Mouse (Mus musculus): ENCODE measurements around the gene Gbx1. TPM values are rescaled to one million over a fixed set of nuclear protein-coding genes. Genes with fewer than 3 reads are reported as not detected.

Gene Gbx1
- polyA plus RNA-seq, 1 experiment from 2014 or later: 0.06 TPM

DNA sequence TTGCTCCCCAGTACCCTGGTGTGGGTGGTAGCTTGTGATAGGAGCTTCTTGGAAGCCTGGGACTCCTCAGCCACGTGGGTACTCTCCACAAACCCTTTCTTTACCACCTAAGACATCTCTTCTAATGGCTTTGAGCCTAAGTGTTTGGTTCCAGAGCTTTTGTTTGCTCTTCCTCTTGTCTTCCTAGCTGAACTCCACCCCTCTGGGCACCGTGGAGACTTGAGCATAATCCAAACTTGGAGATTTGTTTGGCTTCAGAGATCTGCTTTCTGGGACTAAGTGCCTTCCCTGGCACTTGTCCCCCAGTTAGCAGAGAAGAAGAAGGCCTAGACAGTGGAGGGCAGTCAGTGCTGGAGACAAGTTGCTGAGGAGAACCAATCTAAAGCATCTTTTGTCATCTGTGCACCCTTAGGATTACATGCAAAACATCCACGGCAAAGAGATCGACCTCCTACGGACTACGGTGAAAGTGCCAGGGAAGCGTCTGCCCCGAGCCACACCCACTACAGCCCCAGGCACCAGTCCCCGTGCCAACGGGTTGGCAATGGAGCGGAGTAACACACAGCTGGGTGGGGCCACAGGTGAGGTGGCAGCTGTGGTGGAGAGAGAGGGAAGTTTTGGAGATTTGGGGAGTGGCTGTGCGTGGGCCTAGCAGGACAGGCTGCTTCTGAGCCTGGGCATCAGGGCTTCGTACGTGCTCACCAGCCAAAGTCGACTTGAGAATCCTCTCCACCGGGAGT is 34.3 kb downstream of the Gbx1 start:
- Histone ChIP-seq H3K27me3 (no peaks in the 10 kb centered on the region), H3K27ac (no peak overlapping the region), H3K9me3 (no peaks in the 10 kb centered on the region), H3K4me3 (no peak overlapping the region), H3K9ac (no peak overlapping the region), H3K4me2 (no peak overlapping the region), H3K36me3 (peaks cover 100% of the 10 kb centered on the region), H3K4me1 (no peaks in the 10 kb centered on the region)
- no peak for ATAC-seq (ENCODE audit: insufficient number of reproducible peaks, low FRiP score, low TSS enrichment, low read depth)
- 77% methylated on average over 16 of the region's 16 CpGs for WGBS

DNA sequence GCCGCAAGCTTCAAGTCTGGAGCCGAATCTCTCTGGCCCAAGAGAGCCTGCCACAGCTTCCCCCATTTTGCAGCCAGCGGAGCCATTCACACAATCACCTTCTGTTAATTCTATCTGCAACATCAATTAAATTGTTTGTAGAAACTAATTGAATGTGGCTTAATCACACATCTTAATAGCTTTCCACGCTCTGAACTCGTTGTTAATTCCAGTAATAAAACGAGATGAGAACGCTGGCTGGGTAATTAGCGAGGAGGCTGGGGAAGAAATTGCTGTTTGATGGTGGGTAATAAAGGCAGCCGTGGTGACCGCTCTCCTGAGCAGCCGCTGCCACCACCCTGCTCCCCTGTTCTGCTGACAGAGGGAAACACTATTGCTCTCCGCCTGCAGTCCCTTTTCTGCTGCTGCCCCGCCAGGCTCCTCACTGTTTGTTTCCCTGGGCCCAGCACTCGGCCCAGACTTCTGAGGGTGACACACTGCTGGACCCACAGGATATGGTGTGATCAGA is 36.5 kb downstream of the Gbx1 start:
- Histone ChIP-seq H3K36me3 (peaks cover 98% of the 10 kb centered on the region), H3K4me2 (no peak overlapping the region), H3K9ac (no peak overlapping the region), H3K9me3 (no peaks in the 10 kb centered on the region), H3K27me3 (no peaks in the 10 kb centered on the region), H3K27ac (no peak overlapping the region), H3K4me3 (no peak overlapping the region), H3K4me1 (peaks cover 8% of the 10 kb centered on the region)
- no peak for ATAC-seq (ENCODE audit: insufficient number of reproducible peaks, low FRiP score, low TSS enrichment, low read depth)
- 43% methylated on average over 14 of the region's 14 CpGs for WGBS

DNA sequence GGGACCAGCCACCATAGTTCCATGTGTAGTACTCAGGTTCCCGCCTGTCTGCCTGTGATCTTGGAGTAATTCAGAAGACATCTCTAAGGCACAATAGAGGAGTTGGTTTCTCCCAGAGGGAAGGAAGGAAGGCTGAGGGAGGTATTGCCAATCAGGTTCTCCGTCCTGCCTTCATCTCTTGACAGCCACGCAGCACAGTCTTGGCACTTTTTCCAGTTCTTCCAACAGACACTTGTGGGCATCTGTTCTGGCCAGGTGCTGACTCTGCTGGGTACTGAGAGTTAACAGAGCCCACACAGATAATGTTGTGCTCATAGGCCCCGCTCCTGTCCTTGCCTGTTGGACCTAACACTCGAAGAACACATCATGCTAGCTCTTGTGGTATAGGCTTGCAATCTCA is 40.3 kb downstream of the Gbx1 start:
- Histone ChIP-seq H3K27me3 (no peaks in the 10 kb centered on the region), H3K4me1 (peaks cover 23% of the 10 kb centered on the region), H3K36me3 (peaks cover 89% of the 10 kb centered on the region), H3K27ac (no peak overlapping the region), H3K9ac (no peak overlapping the region), H3K9me3 (no peaks in the 10 kb centered on the region), H3K4me2 (no peak overlapping the region), H3K4me3 (no peak overlapping the region)
- WGBS: 88% methylated on average over 5 of the region's 5 CpGs
- no peak for ATAC-seq (ENCODE audit: insufficient number of reproducible peaks, low FRiP score, low TSS enrichment, low read depth)

DNA sequence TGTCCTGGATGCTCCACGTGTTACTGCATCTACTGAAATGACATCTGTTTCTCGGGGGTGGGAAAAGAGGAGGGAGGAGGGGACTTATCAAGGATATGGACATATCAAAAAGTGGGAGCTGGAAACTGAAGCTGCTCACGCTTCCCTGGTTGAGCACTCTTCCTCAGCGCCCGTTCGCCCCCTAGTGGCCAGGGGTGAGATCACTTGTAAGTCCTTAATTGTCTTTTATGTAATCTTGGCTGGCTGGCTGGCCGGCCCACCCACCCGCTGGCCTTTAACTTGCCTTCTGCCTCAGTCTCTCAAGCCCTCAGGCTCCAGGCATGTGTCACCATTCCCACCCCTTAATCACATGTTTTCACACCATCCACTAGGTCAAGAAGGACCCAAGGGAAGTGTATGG is 40.9 kb downstream of the Gbx1 start:
- Histone ChIP-seq H3K27ac (no peak overlapping the region), H3K4me2 (no peak overlapping the region), H3K36me3 (peaks cover 89% of the 10 kb centered on the region), H3K27me3 (no peaks in the 10 kb centered on the region), H3K4me3 (no peak overlapping the region), H3K9me3 (no peaks in the 10 kb centered on the region), H3K4me1 (peaks cover 23% of the 10 kb centered on the region), H3K9ac (no peak overlapping the region)
- 4% methylated on average over 8 of the region's 8 CpGs for WGBS
- ATAC-seq (ENCODE audit: insufficient number of reproducible peaks, low FRiP score, low TSS enrichment, low read depth): no peak

DNA sequence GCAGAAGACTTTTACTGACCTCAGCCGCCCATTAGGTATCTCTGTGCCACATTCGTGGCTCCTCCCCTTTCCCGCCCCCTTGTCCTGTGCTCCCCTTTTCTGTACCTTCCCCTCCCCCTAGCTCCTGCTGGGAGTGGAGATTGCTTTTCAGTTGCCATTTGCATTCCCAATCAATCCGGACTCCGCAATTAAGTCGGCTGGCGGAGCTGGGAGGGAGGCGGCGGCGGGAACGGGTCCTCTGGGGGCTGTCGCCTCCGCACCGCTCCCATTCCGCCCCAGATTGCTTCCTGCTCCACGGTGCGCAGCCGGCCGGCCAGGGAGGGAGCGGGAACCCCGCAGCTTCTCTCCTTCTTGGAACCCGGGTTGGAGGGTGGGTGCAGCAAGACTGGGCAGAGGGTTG is 42.0 kb downstream of the Gbx1 start:
- no peaks in the 10 kb centered on the region for H3K9me3 ChIP-seq
- H3K27me3 ChIP-seq: no peaks in the 10 kb centered on the region
- peaks cover 89% of the 10 kb centered on the region for H3K36me3 ChIP-seq
- WGBS: 38% methylated on average over 22 of the region's 22 CpGs
- H3K4me2 ChIP-seq: no peak overlapping the region
- no peak overlapping the region; the same call in 1 of the 2 replicates for H3K27ac ChIP-seq
- no peak overlapping the region for H3K4me3 ChIP-seq
- peaks cover 23% of the 10 kb centered on the region for H3K4me1 ChIP-seq
- no peak for ATAC-seq (ENCODE audit: insufficient number of reproducible peaks, low FRiP score, low TSS enrichment, low read depth)
- no peak overlapping the region for H3K9ac ChIP-seq

DNA sequence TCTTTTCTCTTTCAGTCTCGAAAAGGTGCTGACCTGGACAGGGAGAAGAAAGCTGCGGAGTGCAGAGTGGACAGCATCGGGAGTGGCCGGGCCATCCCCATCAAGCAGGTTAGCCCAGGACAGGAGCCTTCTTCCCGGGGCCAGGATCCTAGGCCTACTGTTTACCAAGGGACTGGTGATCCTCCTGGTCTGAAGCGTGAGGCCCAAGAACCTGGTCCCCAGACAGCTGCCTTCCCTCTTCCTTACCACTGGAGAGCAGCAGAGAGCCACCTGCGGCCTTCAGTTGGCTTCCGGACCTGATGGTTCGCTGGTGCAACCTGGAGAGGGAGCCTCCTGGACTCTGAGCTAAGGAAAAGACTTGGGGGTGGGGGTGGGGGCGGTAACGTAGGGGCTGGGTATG is 43.7 kb downstream of the Gbx1 start:
- Histone ChIP-seq H3K4me2 (no peak overlapping the region), H3K9ac (no peak overlapping the region), H3K9me3 (no peaks in the 10 kb centered on the region), H3K4me3 (no peak overlapping the region), H3K27me3 (no peaks in the 10 kb centered on the region), H3K36me3 (peaks cover 89% of the 10 kb centered on the region), H3K4me1 (peaks cover 23% of the 10 kb centered on the region), H3K27ac (no peak overlapping the region)
- no peak for ATAC-seq (ENCODE audit: insufficient number of reproducible peaks, low FRiP score, low TSS enrichment, low read depth)
- WGBS: 35% methylated on average over 11 of the region's 11 CpGs

DNA sequence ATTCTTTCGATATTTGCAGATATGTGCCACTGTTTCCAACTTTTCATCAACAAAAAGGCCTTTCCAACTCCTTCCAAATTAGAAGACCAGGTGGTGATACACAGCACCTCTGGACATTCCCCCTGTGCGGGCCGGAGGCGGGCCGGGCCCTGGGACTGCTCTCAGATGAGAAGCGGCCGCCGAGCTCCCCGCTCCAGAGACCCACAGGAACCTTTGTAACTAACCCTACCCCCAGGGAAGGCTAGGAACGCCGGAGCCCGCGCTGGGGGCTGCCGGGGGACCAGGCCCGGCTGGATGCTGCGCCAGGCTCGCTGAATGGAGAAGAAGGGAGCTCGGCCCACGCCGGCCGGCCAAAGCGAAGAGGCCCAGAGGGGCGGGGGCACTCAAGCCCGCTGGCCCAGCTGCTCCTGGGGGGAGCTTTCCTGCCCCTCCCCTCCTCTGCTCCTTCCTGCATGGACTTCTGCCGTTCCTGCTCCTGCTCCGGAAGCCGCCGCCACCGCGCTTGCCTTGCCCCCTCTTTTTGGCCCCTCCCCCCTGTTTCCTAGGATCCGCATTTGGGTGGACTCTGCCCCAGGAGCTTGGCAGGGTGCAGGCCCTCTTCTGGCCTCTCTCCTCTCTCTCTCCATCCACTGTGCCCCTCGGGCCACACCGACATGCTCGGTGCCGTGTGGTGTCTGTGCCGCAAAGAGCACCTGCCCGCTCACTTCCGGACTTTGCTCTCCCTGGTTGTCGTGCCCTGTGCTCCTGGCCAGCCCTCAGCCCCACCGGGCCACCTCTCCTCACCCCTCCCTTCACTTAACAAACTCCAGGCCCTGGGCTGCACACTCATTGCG is 44.5 kb downstream of the Gbx1 start:
- Histone ChIP-seq H3K9me3 (no peaks in the 10 kb centered on the region), H3K4me3 (no peak overlapping the region), H3K4me1 (peaks cover 23% of the 10 kb centered on the region), H3K4me2 (no peak overlapping the region), H3K36me3 (peaks cover 89% of the 10 kb centered on the region), H3K9ac (no peak overlapping the region), H3K27me3 (no peaks in the 10 kb centered on the region), H3K27ac (no peak overlapping the region)
- ATAC-seq (ENCODE audit: insufficient number of reproducible peaks, low FRiP score, low TSS enrichment, low read depth): no peak
- WGBS: 62% methylated on average over 41 of the region's 41 CpGs

DNA sequence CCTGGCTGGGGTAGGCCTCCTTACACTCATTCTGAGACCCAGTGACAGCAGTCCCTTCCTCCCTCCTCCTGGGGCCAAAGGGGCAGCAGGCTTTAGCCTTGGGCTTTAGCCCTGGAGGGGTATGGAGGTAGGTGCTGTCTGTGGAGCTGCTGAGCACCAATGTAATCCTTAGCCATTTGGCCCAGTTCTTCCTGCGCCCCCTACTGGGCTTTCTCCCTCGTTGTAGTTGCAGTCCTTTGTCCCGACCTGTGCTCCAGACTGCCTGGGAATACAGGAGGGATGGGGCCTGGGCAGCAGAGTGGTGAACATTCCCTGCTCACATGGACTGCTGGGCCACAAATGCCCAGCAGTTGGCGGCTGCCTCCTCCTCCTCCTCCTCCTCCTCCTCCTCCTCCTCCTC is 45.4 kb downstream of the Gbx1 start:
- peaks cover 89% of the 10 kb centered on the region for H3K36me3 ChIP-seq
- H3K4me2 ChIP-seq: no peak overlapping the region
- H3K4me1 ChIP-seq: peaks cover 23% of the 10 kb centered on the region
- H3K4me3 ChIP-seq: no peak overlapping the region
- H3K9ac ChIP-seq: no peak overlapping the region
- no peaks in the 10 kb centered on the region for H3K9me3 ChIP-seq
- 13% methylated on average over 4 of the region's 4 CpGs for WGBS
- H3K27me3 ChIP-seq: no peaks in the 10 kb centered on the region
- no peak overlapping the region for H3K27ac ChIP-seq
- ATAC-seq (ENCODE audit: insufficient number of reproducible peaks, low FRiP score, low TSS enrichment, low read depth): 0 out of 2 replicates have a peak, but pooled peaks have one; percentile 7

DNA sequence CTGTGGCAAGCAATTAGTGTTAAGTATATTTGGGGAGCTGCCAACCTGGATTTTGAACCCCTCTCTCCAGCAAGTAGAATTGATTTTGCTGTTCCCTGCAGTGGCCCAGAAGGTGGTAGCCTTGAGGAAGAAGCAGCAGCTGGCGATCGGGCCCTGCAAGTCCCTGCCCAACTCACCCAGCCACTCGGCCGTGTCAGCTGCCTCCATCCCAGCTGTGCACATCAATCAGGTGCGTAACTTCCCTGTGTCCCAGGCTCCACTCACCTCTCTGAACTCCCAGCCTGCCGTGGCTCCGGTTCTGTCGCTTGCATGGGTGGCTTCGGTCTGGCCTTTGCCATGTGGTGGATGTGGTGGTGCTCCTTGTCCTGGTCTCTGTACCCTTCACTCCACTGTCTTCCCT is 49.1 kb downstream of the Gbx1 start:
- Histone ChIP-seq H3K36me3 (peaks cover 66% of the 10 kb centered on the region), H3K27me3 (peaks cover 13% of the 10 kb centered on the region; the same call in 1 of the 2 replicates), H3K4me1 (peaks cover 39% of the 10 kb centered on the region), H3K27ac (no peak overlapping the region), H3K4me2 (no peak overlapping the region), H3K9me3 (no peaks in the 10 kb centered on the region), H3K4me3 (no peak overlapping the region), H3K9ac (no peak overlapping the region)
- WGBS: 85% methylated on average over 9 of the region's 9 CpGs
- ATAC-seq (ENCODE audit: insufficient number of reproducible peaks, low FRiP score, low TSS enrichment, low read depth): no peak

DNA sequence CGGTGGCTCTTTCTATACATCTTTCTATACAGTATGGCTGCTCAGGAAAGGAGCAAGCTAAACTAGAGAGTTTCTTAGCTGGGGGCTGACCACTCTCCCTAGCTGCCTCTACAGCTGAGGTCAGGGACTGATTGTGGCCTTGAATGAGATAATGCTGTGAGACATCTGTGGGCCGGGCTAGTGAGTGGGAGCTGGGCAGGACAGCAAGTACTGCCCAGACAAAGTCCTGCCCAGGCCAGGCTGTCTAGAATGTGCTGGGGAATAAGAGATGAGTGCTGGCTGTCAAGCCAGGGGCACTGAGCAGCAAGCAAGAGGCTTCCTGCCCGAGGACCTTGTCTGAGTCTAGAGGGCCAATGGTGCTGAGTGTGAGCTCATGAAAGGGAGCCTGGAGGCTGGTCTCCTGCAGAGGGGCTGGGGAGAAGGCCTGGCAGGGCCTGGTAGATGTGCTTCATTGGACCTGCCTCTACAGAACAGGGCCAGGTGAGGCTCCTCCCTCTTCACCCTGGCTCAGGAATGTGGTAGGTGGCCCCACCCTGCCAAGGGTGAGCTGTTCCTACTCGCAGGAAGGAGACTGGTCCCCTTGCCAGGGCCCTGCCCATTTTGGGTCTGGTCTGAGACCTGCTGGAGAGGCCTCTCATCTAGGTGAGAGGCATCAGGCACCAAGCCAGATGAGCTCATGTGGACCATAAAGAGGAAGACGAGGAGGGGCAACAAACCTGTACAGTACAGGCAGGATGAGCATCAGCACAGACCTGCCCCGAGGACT is 51.3 kb downstream of the Gbx1 start:
- Histone ChIP-seq H3K4me1 (peaks cover 49% of the 10 kb centered on the region), H3K4me3 (peak overlapping the region; percentile 49), H3K9me3 (no peaks in the 10 kb centered on the region), H3K27ac (no peak overlapping the region), H3K9ac (no peak overlapping the region), H3K36me3 (peaks cover 47% of the 10 kb centered on the region), H3K4me2 (peak overlapping the region; percentile 74), H3K27me3 (peaks cover 13% of the 10 kb centered on the region; the same call in 1 of the 2 replicates)
- 47% methylated on average over 6 of the region's 6 CpGs for WGBS
- ATAC-seq (ENCODE audit: insufficient number of reproducible peaks, low FRiP score, low TSS enrichment, low read depth): 0 out of 2 replicates have a peak, but pooled peaks have one; percentile 22

DNA sequence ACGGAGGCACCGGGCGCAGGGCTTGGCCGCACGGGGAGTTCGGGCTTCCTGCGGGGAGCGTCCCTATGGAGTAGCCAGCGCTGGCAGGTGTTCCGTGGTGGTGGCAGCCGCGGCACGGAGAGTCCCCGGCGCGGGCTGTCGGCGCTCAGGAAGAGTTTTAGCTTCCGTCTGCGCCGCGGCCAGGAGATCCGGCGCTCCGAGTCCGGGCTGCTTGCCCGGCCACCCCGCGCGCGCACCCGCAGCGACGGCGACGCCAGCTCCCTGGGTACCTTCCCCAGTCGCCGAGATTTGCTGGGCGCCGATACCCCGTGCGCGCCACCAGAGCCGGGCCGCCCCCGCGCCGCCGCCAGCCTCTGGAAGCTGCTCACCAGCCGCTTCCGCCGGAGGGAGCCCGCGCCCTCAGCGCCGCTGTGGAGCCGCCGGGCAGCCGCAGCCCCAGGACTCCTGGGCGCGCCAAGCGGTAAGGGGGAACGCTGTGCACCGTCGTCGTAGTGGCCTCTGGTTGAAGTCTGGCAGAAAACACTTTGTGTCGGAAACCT is 52.2 kb downstream of the Gbx1 start:
- H3K9ac ChIP-seq: peak overlapping the region; percentile 55
- H3K4me2 ChIP-seq: peak overlapping the region; percentile 74
- peaks cover 13% of the 10 kb centered on the region; the same call in 1 of the 2 replicates for H3K27me3 ChIP-seq
- H3K9me3 ChIP-seq: no peaks in the 10 kb centered on the region
- peaks cover 38% of the 10 kb centered on the region for H3K36me3 ChIP-seq
- 3% methylated on average over 67 of the region's 67 CpGs for WGBS
- peak overlapping the region; percentile 49 for H3K4me3 ChIP-seq
- peak overlapping the region; percentile 81 for H3K27ac ChIP-seq
- peaks cover 49% of the 10 kb centered on the region for H3K4me1 ChIP-seq
- ATAC-seq (ENCODE audit: insufficient number of reproducible peaks, low FRiP score, low TSS enrichment, low read depth): no peak
